Mouse (Mus musculus): ENCODE measurements around the gene Tmem204. TPM values are rescaled to one million over a fixed set of nuclear protein-coding genes. Genes with fewer than 3 reads are reported as not detected.

The Tmem204 gene
- polyA plus RNA-seq, 1 experiment from 2014 or later, result 11.4 TPM

GRCm38 (mm10) chr17:25080960-25081381, 2.4 kb downstream of the Tmem204 start:
- DNase-seq (ENCODE audit: low spot score) (no peak), ATAC-seq (ENCODE audit: insufficient read depth, low FRiP score, low TSS enrichment) (no peak)
- H3K4me2 ChIP-seq (ENCODE audit: low read depth), result no peak overlapping the region
- H3K4me3 ChIP-seq (ENCODE audit: low read depth, low read length), result no peak overlapping the region
- no peak overlapping the region for H3K9ac ChIP-seq (ENCODE audit: low read length)
- peak overlapping the region; percentile 30; the same call in 1 of the 2 replicates for H3K27ac ChIP-seq (ENCODE audit: low read depth, low read length)
- H3K4me1 ChIP-seq (ENCODE audit: control insufficient read depth, insufficient read depth, low read length), result no peaks in the 10 kb centered on the region
- H3K27me3 ChIP-seq (ENCODE audit: control insufficient read depth, insufficient read depth, low read length), result no peaks in the 10 kb centered on the region
- WGBS, result 78% methylated on average over 11 of the region's 11 CpGs
- H3K9me3 ChIP-seq (ENCODE audit: control insufficient read depth, low read length), result no peaks in the 10 kb centered on the region
- H3K36me3 ChIP-seq (ENCODE audit: control insufficient read depth, insufficient read depth, low read length), result no peaks in the 10 kb centered on the region

GRCm38 (mm10) chr17:25080210-25080609, 3.2 kb downstream of the Tmem204 start:
- H3K4me1 ChIP-seq (ENCODE audit: control insufficient read depth, insufficient read depth, low read length), result no peaks in the 10 kb centered on the region
- 87% methylated on average over 13 of the region's 13 CpGs for WGBS
- H3K27me3 ChIP-seq (ENCODE audit: control insufficient read depth, insufficient read depth, low read length), result no peaks in the 10 kb centered on the region
- H3K4me2 ChIP-seq (ENCODE audit: low read depth), result no peak overlapping the region
- H3K9ac ChIP-seq (ENCODE audit: low read length), result no peak overlapping the region
- no peaks in the 10 kb centered on the region for H3K9me3 ChIP-seq (ENCODE audit: control insufficient read depth, low read length)
- H3K27ac ChIP-seq (ENCODE audit: low read depth, low read length), result no peak overlapping the region
- no peaks in the 10 kb centered on the region for H3K36me3 ChIP-seq (ENCODE audit: control insufficient read depth, insufficient read depth, low read length)
- DNase-seq (ENCODE audit: low spot score) (no peak), ATAC-seq (ENCODE audit: insufficient read depth, low FRiP score, low TSS enrichment) (no peak)
- H3K4me3 ChIP-seq (ENCODE audit: low read depth, low read length), result no peak overlapping the region; the same call in 1 of the 2 replicates

GRCm38 (mm10) chr17:25077771-25078372, 5.5 kb downstream of the Tmem204 start:
- no peak overlapping the region for H3K4me2 ChIP-seq (ENCODE audit: low read depth)
- no peak overlapping the region for H3K9ac ChIP-seq (ENCODE audit: low read length)
- H3K4me1 ChIP-seq (ENCODE audit: control insufficient read depth, insufficient read depth, low read length), result no peaks in the 10 kb centered on the region
- DNase-seq (ENCODE audit: low spot score) (no peak), ATAC-seq (ENCODE audit: insufficient read depth, low FRiP score, low TSS enrichment) (no peak)
- no peaks in the 10 kb centered on the region for H3K27me3 ChIP-seq (ENCODE audit: control insufficient read depth, insufficient read depth, low read length)
- H3K9me3 ChIP-seq (ENCODE audit: control insufficient read depth, low read length), result no peaks in the 10 kb centered on the region
- H3K4me3 ChIP-seq (ENCODE audit: low read depth, low read length), result no peak overlapping the region
- H3K36me3 ChIP-seq (ENCODE audit: control insufficient read depth, insufficient read depth, low read length), result no peaks in the 10 kb centered on the region
- 85% methylated on average over 13 of the region's 13 CpGs for WGBS
- no peak overlapping the region for H3K27ac ChIP-seq (ENCODE audit: low read depth, low read length)

GRCm38 (mm10) chr17:25076906-25077305, 6.5 kb downstream of the Tmem204 start:
- Histone ChIP-seq H3K4me3 (ENCODE audit: low read depth, low read length) (no peak overlapping the region), H3K4me2 (ENCODE audit: low read depth) (no peak overlapping the region), H3K4me1 (ENCODE audit: control insufficient read depth, insufficient read depth, low read length) (no peaks in the 10 kb centered on the region), H3K27ac (ENCODE audit: low read depth, low read length) (no peak overlapping the region), H3K9me3 (ENCODE audit: control insufficient read depth, low read length) (no peaks in the 10 kb centered on the region), H3K9ac (ENCODE audit: low read length) (no peak overlapping the region), H3K36me3 (ENCODE audit: control insufficient read depth, insufficient read depth, low read length) (no peaks in the 10 kb centered on the region), H3K27me3 (ENCODE audit: control insufficient read depth, insufficient read depth, low read length) (no peaks in the 10 kb centered on the region)
- DNase-seq (ENCODE audit: low spot score), result no peak
- WGBS, result 90% methylated on average over 4 of the region's 4 CpGs
- no peak for ATAC-seq (ENCODE audit: insufficient read depth, low FRiP score, low TSS enrichment)

- Histone ChIP-seq H3K9ac (ENCODE audit: low read length) (no peak overlapping the region), H3K4me1 (ENCODE audit: control insufficient read depth, insufficient read depth, low read length) (no peaks in the 10 kb centered on the region), H3K36me3 (ENCODE audit: control insufficient read depth, insufficient read depth, low read length) (no peaks in the 10 kb centered on the region), H3K27me3 (ENCODE audit: control insufficient read depth, insufficient read depth, low read length) (no peaks in the 10 kb centered on the region), H3K4me3 (ENCODE audit: low read depth, low read length) (no peak overlapping the region), H3K9me3 (ENCODE audit: control insufficient read depth, low read length) (no peaks in the 10 kb centered on the region), H3K4me2 (ENCODE audit: low read depth) (no peak overlapping the region), H3K27ac (ENCODE audit: low read depth, low read length) (no peak overlapping the region)
- no peak for ATAC-seq (ENCODE audit: insufficient read depth, low FRiP score, low TSS enrichment)
- WGBS, result 76% methylated on average over 2 of the region's 2 CpGs
- DNase-seq (ENCODE audit: low spot score), result no peak
These were observed 14.7 kb downstream of the Tmem204 start for GRCm38 (mm10) chr17:25068690-25069089.

- DNase-seq (ENCODE audit: low spot score) (no peak), ATAC-seq (ENCODE audit: insufficient read depth, low FRiP score, low TSS enrichment) (no peak)
- Histone ChIP-seq H3K9me3 (ENCODE audit: control insufficient read depth, low read length) (no peaks in the 10 kb centered on the region), H3K27me3 (ENCODE audit: control insufficient read depth, insufficient read depth, low read length) (no peaks in the 10 kb centered on the region), H3K4me3 (ENCODE audit: low read depth, low read length) (no peak overlapping the region), H3K27ac (ENCODE audit: low read depth, low read length) (no peak overlapping the region), H3K4me1 (ENCODE audit: control insufficient read depth, insufficient read depth, low read length) (no peaks in the 10 kb centered on the region), H3K9ac (ENCODE audit: low read length) (no peak overlapping the region), H3K4me2 (ENCODE audit: low read depth) (no peak overlapping the region), H3K36me3 (ENCODE audit: control insufficient read depth, insufficient read depth, low read length) (no peaks in the 10 kb centered on the region; the same call in 1 of the 2 replicates)
- 80% methylated on average over 8 of the region's 8 CpGs for WGBS
These were observed 15.9 kb downstream of the Tmem204 start for GRCm38 (mm10) chr17:25067442-25067851.

- Histone ChIP-seq H3K9me3 (ENCODE audit: control insufficient read depth, low read length) (no peaks in the 10 kb centered on the region), H3K4me3 (ENCODE audit: low read depth, low read length) (no peak overlapping the region), H3K4me2 (ENCODE audit: low read depth) (no peak overlapping the region), H3K4me1 (ENCODE audit: control insufficient read depth, insufficient read depth, low read length) (no peaks in the 10 kb centered on the region), H3K36me3 (ENCODE audit: control insufficient read depth, insufficient read depth, low read length) (peaks cover 3% of the 10 kb centered on the region), H3K27me3 (ENCODE audit: control insufficient read depth, insufficient read depth, low read length) (no peaks in the 10 kb centered on the region), H3K27ac (ENCODE audit: low read depth, low read length) (no peak overlapping the region), H3K9ac (ENCODE audit: low read length) (no peak overlapping the region)
- 90% methylated on average over 7 of the region's 7 CpGs for WGBS
- ATAC-seq (ENCODE audit: insufficient read depth, low FRiP score, low TSS enrichment) (no peak), DNase-seq (ENCODE audit: low spot score) (no peak)
These were observed 16.8 kb downstream of the Tmem204 start for GRCm38 (mm10) chr17:25066595-25066994.

- Histone ChIP-seq H3K9me3 (ENCODE audit: control insufficient read depth, low read length) (no peaks in the 10 kb centered on the region), H3K4me1 (ENCODE audit: control insufficient read depth, insufficient read depth, low read length) (no peaks in the 10 kb centered on the region), H3K4me3 (ENCODE audit: low read depth, low read length) (no peak overlapping the region), H3K4me2 (ENCODE audit: low read depth) (no peak overlapping the region), H3K27me3 (ENCODE audit: control insufficient read depth, insufficient read depth, low read length) (no peaks in the 10 kb centered on the region), H3K36me3 (ENCODE audit: control insufficient read depth, insufficient read depth, low read length) (peaks cover 3% of the 10 kb centered on the region), H3K9ac (ENCODE audit: low read length) (no peak overlapping the region), H3K27ac (ENCODE audit: low read depth, low read length) (no peak overlapping the region)
- DNase-seq (ENCODE audit: low spot score) (no peak), ATAC-seq (ENCODE audit: insufficient read depth, low FRiP score, low TSS enrichment) (no peak)
- WGBS, result 84% methylated on average over 3 of the region's 3 CpGs
These were observed 18.2 kb downstream of the Tmem204 start for GRCm38 (mm10) chr17:25065189-25065588.

- Histone ChIP-seq H3K4me3 (ENCODE audit: low read depth, low read length) (no peak overlapping the region), H3K36me3 (ENCODE audit: control insufficient read depth, insufficient read depth, low read length) (peaks cover 3% of the 10 kb centered on the region), H3K9me3 (ENCODE audit: control insufficient read depth, low read length) (no peaks in the 10 kb centered on the region), H3K9ac (ENCODE audit: low read length) (no peak overlapping the region), H3K4me1 (ENCODE audit: control insufficient read depth, insufficient read depth, low read length) (no peaks in the 10 kb centered on the region), H3K4me2 (ENCODE audit: low read depth) (no peak overlapping the region), H3K27me3 (ENCODE audit: control insufficient read depth, insufficient read depth, low read length) (no peaks in the 10 kb centered on the region), H3K27ac (ENCODE audit: low read depth, low read length) (no peak overlapping the region)
- 77% methylated on average over 9 of the region's 9 CpGs for WGBS
- no peak for ATAC-seq (ENCODE audit: insufficient read depth, low FRiP score, low TSS enrichment)
- DNase-seq (ENCODE audit: low spot score), result no peak
These were observed 19.0 kb downstream of the Tmem204 start for GRCm38 (mm10) chr17:25064351-25064750.

Measured in neural tube, embryonic 11.5 days (tissue).